In the genomic region with DNA sequence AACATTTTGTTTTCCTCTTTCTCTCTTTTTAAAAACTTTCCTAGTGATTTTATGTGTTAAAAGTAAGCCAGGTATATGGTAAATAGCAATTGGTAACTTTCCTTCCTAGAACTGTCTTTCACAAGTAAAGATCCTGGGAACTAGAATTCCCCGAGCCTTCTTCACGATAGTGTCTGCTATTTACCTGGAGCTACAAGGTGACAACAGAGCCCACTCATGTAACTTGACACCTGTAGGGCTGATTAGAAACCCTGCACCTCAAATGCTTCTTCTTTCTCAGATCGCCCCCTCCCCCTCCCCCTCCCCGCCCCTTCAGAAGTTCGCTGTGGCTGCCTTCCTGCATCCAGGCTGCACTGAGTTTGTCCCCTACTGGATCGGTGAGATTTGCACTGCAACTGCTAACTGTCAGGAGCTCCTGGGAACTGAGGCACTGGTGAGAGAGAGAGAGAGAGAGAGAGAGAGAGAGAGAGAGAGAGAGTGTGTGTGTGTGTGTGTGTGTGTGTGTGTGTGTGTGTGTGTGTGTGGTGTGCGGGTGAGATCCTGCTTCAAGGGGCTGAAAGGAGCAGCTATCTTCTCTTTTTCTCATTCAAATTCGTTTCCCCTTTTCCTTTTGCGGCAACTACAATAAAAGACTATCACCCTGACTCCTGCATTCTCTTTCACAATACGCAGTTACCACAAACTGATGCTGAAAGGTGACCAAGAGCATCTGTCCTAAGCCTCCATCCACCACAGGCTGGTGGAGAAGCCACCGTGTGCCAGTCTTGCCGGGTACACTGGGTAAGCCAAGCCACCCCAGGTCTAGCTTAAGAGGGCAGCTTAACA, we compare ENCODE assay signal across 9 mouse cellular contexts.
A peak's percentile ranks its signal among the peaks of the same experiment; 100 is the strongest.
DNase-seq lines count a peak whose midpoint lies in the region; ATAC-seq and TF ChIP-seq lines count a peak whose summit lies in the region.
"Had no signal": no experiment of that assay in that cellular context is flagged by ENCODE, and none has a peak within 500 bp of the region (broad histone marks: within the 10 kb centered on the region; RNA-seq: fewer than 3 reads in every experiment).

No protein-coding gene starts in this region.

- H3K36me3 ChIP-seq in midbrain, embryonic 10.5 days, result no peaks in the 10 kb centered on the region
- H3K36me3 ChIP-seq in midbrain, postnatal 0 days (ENCODE audit: insufficient read depth, low read length), result no peaks in the 10 kb centered on the region
- H3K36me3 ChIP-seq in liver, embryonic 15.5 days (replicated peaks), result no peaks in the 10 kb centered on the region
- H3K36me3 ChIP-seq: midbrain, embryonic 15.5 days had no signal

- H3K9ac ChIP-seq in midbrain, postnatal 0 days (replicated peaks; ENCODE audit: low read length, poor library complexity, severe bottlenecking), result no peak overlapping the region
- no peak overlapping the region for H3K9ac ChIP-seq in liver, embryonic 15.5 days
- H3K9ac ChIP-seq: midbrain, embryonic 15.5 days had no signal

- DNase-seq in midbrain, embryonic 10.5 days (ENCODE audit: low spot score), result no peak
- DNase-seq in midbrain, postnatal 0 days (ENCODE audit: low spot score), result no peak
- peak; percentile 43 for DNase-seq in embryo, embryonic 10.5 days (ENCODE audit: low spot score)
- peak; percentile 34 for DNase-seq in thymus, postnatal 25 days
- DNase-seq in urinary bladder, postnatal 10 days (ENCODE audit: low spot score), result no peak
- DNase-seq in adipocyte (ENCODE audit: low spot score), result no peak
- DNase-seq: adrenal gland, postnatal 36 days had no signal

- WGBS in midbrain, embryonic 10.5 days, result 12% methylated on average over 12 of the region's 12 CpGs
- 31% methylated on average over 12 of the region's 12 CpGs for WGBS in midbrain, postnatal 0 days
- 12% methylated on average over 12 of the region's 12 CpGs for WGBS in liver, embryonic 15.5 days (ENCODE audit: insufficient replicate concordance)

- no peaks in the 10 kb centered on the region for H3K9me3 ChIP-seq in midbrain, embryonic 10.5 days (replicated peaks)
- no peaks in the 10 kb centered on the region for H3K9me3 ChIP-seq in midbrain, postnatal 0 days (ENCODE audit: low read length)
- H3K9me3 ChIP-seq in liver, embryonic 15.5 days (replicated peaks), result no peaks in the 10 kb centered on the region
- H3K9me3 ChIP-seq: midbrain, embryonic 15.5 days had no signal

- 0 out of 2 replicates have a peak overlapping the region, but pooled peaks have one; percentile 6 for H3K27ac ChIP-seq in midbrain, embryonic 10.5 days (replicated peaks)
- H3K27ac ChIP-seq in midbrain, postnatal 0 days (ENCODE audit: low read depth, low read length), result no peak overlapping the region
- peak overlapping the region; percentile 45; the same call in 1 of the 2 replicates for H3K27ac ChIP-seq in liver, embryonic 15.5 days (replicated peaks)
- H3K27ac ChIP-seq: midbrain, embryonic 15.5 days had no signal

- ATAC-seq in midbrain, postnatal 0 days (ENCODE audit: low FRiP score), result no peak
- ATAC-seq in liver, embryonic 15.5 days (ENCODE audit: insufficient read depth), result no peak
- ATAC-seq: midbrain, embryonic 15.5 days had no signal

- no peak for TF ChIP-seq CTCF in midbrain, postnatal 0 days (IDR thresholded peaks at IDR 0.05)

- peaks cover 71% of the 10 kb centered on the region for H3K4me1 ChIP-seq in midbrain, embryonic 10.5 days
- H3K4me1 ChIP-seq in midbrain, postnatal 0 days (ENCODE audit: insufficient read depth, low read length), result peaks cover 5% of the 10 kb centered on the region; the same call in 1 of the 2 replicates
- peaks cover 31% of the 10 kb centered on the region for H3K4me1 ChIP-seq in liver, embryonic 15.5 days (replicated peaks)

- H3K4me2 ChIP-seq in midbrain, postnatal 0 days (ENCODE audit: low read depth, low read length, poor library complexity, severe bottlenecking), result no peak overlapping the region
- H3K4me2 ChIP-seq in liver, embryonic 15.5 days, result peak overlapping the region; percentile 19
- H3K4me2 ChIP-seq: midbrain, embryonic 15.5 days had no signal

- no peak overlapping the region for H3K4me3 ChIP-seq in midbrain, embryonic 10.5 days
- H3K4me3 ChIP-seq in midbrain, postnatal 0 days (ENCODE audit: low read depth, low read length), result no peak overlapping the region
- H3K4me3 ChIP-seq in liver, embryonic 15.5 days (replicated peaks), result no peak overlapping the region
- H3K4me3 ChIP-seq: midbrain, embryonic 15.5 days had no signal

- H3K27me3 ChIP-seq in midbrain, embryonic 10.5 days (ENCODE audit: low read depth, poor library complexity, severe bottlenecking), result 0 out of 2 replicates have a peak, but pooled peaks cover 4% of the 10 kb centered on the region
- H3K27me3 ChIP-seq in midbrain, postnatal 0 days (ENCODE audit: insufficient read depth, low read length), result no peaks in the 10 kb centered on the region
- H3K27me3 ChIP-seq in liver, embryonic 15.5 days, result no peaks in the 10 kb centered on the region; the same call in 1 of the 2 replicates

Comparison
In these comparisons a context has a peak if more than half of its experiments do, and no peak if none do; other contexts are left out.
1. DNase-seq: peak in embryo, embryonic 10.5 days (single experiment) and thymus, postnatal 25 days (single experiment); none in midbrain, embryonic 10.5 days (single experiment), midbrain, postnatal 0 days (single experiment), urinary bladder, postnatal 10 days (single experiment) and adipocyte (single experiment).